Mouse (Mus musculus) kidney, postnatal 25 days (tissue): ENCODE data around the gene Ephx3.

ENCODE experiments used
- DNase-seq, 2 experiments: peaks; one replicate each; pipeline ENCODE4 v3.0.0; 2021; ENCODE audit warnings: mixed read lengths in 2 of 2

Gene Ephx3

GRCm38 (mm10) chr17:32172485-32172884 lies 16.9 kb downstream of the Ephx3 start:
- DNase-seq: no peak

- no peak for DNase-seq
These were observed 19.7 kb downstream of the Ephx3 start for GRCm38 (mm10) chr17:32169518-32170225.

- DNase-seq: peak; percentile 66 to 72
These were observed 22.7 kb downstream of the Ephx3 start, which contains the start of gene Notch3 for GRCm38 (mm10) chr17:32166687-32167086. Gene Notch3, minus strand, starts transcription at chr17:32166852.

GRCm38 (mm10) chr17:32165803-32166595 lies 23.4 kb downstream of the Ephx3 start:
- peak; percentile 60 to 64 for DNase-seq

GRCm38 (mm10) chr17:32165266-32165802 lies 24.0 kb downstream of the Ephx3 start:
- DNase-seq: peak in 1 of 2 experiments; percentile 52

GRCm38 (mm10) chr17:32164780-32165179 lies 24.6 kb downstream of the Ephx3 start:
- no peak for DNase-seq

- no peak for DNase-seq
These were observed 25.3 kb downstream of the Ephx3 start for GRCm38 (mm10) chr17:32163910-32164650.

- peak; percentile 77 to 86 for DNase-seq
These were observed 27.1 kb downstream of the Ephx3 start for GRCm38 (mm10) chr17:32162112-32162850.

GRCm38 (mm10) chr17:32160882-32161281 lies 28.5 kb downstream of the Ephx3 start:
- DNase-seq: no peak

GRCm38 (mm10) chr17:32158841-32159240 lies 30.5 kb downstream of the Ephx3 start:
- DNase-seq: no peak

- DNase-seq: no peak
These were observed 42.6 kb downstream of the Ephx3 start for GRCm38 (mm10) chr17:32146718-32147117.

- DNase-seq: peak; percentile 85 to 87
These were observed 46.2 kb downstream of the Ephx3 start for GRCm38 (mm10) chr17:32142907-32143854.

GRCm38 (mm10) chr17:32142234-32142633 lies 47.1 kb downstream of the Ephx3 start:
- DNase-seq: no peak
